Mouse (Mus musculus) testis, adult 2 months (tissue): ENCODE measurements at regions not wholly inside any gene's neighbourhood (a gene's known extent, or its start where the extent isn't known, plus 50 kb on each side); places are given as distances from the start of the nearest gene placed in this dataset.

ENCODE experiments used
- H3K27ac ChIP-seq: fragments of 200-500 bp; 2 replicates; pipeline ENCODE4 v1.5.1; 2012; ENCODE audit warnings: low read depth, low read length; ENCODE audit not compliant: control insufficient read depth, insufficient read depth
- H3K27me3 ChIP-seq: fragments of 200-500 bp; 2 replicates; pipeline ENCODE4 v1.6.1; 2012; ENCODE audit warnings: mild to moderate bottlenecking, low read length, moderate library complexity; ENCODE audit not compliant: control insufficient read depth, insufficient read depth
- H3K36me3 ChIP-seq: fragments of 200-500 bp; 2 replicates; pipeline ENCODE4 v1.6.1; 2012; ENCODE audit warnings: mild to moderate bottlenecking, low read length; ENCODE audit not compliant: control insufficient read depth, insufficient read depth
- H3K4me1 ChIP-seq: fragments of 200-500 bp; 2 replicates; pipeline ENCODE4 v1.6.1; 2012; ENCODE audit warnings: low read length; ENCODE audit not compliant: control insufficient read depth, insufficient read depth
- H3K4me3 ChIP-seq: fragments of 200-500 bp; 2 replicates; pipeline ENCODE4 v1.5.1; 2012; ENCODE audit warnings: low read depth, mild to moderate bottlenecking, low read length, moderate library complexity, mixed read lengths; ENCODE audit not compliant: control insufficient read depth
- CTCF ChIP-seq: fragments of 200-500 bp; IDR thresholded peaks from 2 replicates; pipeline ENCODE4 v1.5.1; 2012; ENCODE audit warnings: low read depth, mild to moderate bottlenecking, inconsistent platforms, low read length, moderate library complexity; ENCODE audit not compliant: control insufficient read depth, insufficient read depth, insufficient replicate concordance
- POLR2A ChIP-seq: fragments of 200-500 bp; IDR thresholded peaks from 2 replicates; pipeline ENCODE4 v1.6.1; 2012; ENCODE audit warnings: low read depth, mild to moderate bottlenecking, inconsistent platforms, low read length, moderate library complexity; ENCODE audit not compliant: control insufficient read depth

DNA sequence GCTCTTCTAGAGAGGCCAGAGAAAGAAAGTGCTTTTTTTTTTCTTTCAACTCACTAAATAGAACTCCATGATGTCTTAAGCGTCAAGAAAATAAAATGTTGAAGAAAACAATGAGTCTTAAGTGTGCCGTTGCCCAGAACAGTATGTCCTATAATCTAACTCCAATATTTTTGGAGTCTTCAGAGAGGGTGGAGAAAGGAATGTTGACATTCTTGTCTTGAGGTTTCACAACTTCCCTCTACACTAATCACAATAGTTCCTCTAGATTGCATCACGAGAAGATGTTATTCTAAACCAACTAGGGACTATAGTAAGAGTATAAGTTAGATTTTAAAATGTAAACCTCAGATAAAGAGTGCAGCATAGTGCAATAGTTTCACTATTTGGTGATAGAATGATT lies 367.1 kb upstream of the Kif2a start:
- no peaks in the 10 kb centered on the region for H3K36me3 ChIP-seq
- H3K4me3 ChIP-seq = no peak overlapping the region
- H3K27ac ChIP-seq = no peak overlapping the region
- TF ChIP-seq POLR2A = no peak
- H3K27me3 ChIP-seq = no peaks in the 10 kb centered on the region
- H3K4me1 ChIP-seq = no peaks in the 10 kb centered on the region

DNA sequence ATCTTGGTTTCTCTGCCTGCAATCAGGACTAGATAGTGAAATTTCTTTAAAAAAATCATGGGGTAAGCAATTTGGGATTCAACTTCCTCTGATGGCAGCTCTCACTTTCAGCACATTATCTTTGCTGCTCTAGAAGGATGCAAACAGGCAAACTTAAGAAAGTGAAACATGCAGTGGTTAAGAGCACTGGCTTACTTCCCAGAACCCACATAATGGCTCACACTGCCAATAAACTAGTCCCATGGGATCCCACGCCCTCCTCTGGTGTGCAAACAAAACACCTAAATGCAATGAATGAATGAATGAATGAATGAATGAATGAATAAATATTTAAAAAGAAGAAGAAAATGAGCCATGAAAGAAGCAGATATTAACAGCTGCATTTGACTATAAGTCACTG lies 356.1 kb upstream of the Kif2a start:
- Histone ChIP-seq H3K4me3 (no peak overlapping the region), H3K36me3 (no peaks in the 10 kb centered on the region), H3K4me1 (no peaks in the 10 kb centered on the region), H3K27me3 (no peaks in the 10 kb centered on the region), H3K27ac (no peak overlapping the region)
- TF ChIP-seq POLR2A (no peak), CTCF (no peak)

DNA sequence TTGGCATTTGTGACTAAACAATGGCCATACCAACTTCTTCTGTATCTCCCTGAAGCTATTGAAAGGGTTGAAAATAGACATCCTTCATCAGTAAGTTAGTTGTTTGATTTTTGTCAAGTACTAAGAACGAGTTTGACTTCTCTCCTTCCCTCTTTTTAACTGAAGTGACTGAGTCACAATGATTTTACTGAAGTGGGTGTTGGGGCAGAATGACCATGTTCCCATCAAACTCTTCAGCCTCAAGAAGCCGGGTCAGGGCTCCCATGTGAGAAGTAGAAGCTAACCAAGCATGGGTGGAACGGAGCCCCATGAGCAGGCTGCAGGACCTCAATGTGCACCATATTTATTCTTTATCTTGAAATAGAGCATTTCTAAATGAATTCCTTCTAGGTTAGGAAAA lies 350.7 kb upstream of the Kif2a start:
- Histone ChIP-seq H3K4me3 (no peak overlapping the region), H3K27ac (no peak overlapping the region), H3K36me3 (no peaks in the 10 kb centered on the region), H3K4me1 (peaks cover 3% of the 10 kb centered on the region; the same call in 1 of the 2 replicates), H3K27me3 (no peaks in the 10 kb centered on the region)
- no peak for TF ChIP-seq CTCF
- no peak for TF ChIP-seq POLR2A

DNA sequence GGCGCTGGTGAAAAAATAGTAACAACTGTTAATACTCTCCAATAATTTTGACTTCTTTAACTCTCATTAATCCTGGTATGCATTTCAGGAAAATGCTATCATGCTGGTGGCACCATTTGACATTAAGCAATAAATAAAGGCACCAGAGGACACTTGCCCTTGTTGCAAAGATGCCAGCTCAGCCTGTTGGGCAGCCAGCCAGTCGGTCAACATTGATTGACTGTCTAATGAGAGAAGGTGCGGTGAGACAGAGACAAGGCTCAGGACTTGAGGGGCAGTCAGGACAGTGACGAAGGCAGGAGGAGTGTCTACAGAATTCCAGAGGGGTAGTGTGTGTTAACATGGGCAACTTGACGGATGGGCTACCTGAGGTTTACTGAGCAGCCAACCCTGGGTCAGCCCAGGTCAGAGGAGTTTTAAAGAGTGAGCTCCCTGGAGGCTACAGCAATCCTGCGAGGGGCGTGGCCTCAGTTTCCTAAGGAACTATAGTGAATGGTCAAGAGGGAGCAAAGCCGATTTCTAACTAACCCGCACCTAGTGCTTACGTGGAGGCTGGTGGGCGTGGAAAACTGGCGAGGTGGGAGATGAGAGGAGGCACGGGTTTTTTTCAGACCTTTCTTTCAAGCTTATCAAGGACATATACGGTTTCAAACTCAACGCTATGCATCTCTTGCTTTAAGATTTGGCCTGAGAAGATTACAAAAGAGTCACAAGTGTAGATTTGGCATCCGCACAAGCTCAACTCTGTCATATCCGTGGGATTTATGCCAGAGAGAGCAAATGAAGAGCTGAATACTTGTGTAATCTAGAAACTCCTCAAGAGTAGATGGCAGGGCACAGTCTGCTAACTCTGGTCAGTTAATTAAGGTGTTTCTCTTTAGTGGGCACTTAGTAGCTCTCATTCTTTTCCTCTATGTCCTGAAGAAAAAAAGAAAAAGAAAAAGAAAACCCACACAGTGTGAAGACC lies 350.0 kb upstream of the Kif2a start:
- H3K4me3 ChIP-seq = no peak overlapping the region
- no peaks in the 10 kb centered on the region for H3K27me3 ChIP-seq
- H3K36me3 ChIP-seq = no peaks in the 10 kb centered on the region
- H3K27ac ChIP-seq = no peak overlapping the region
- TF ChIP-seq POLR2A = no peak
- TF ChIP-seq CTCF = no peak
- H3K4me1 ChIP-seq = peaks cover 3% of the 10 kb centered on the region; the same call in 1 of the 2 replicates

DNA sequence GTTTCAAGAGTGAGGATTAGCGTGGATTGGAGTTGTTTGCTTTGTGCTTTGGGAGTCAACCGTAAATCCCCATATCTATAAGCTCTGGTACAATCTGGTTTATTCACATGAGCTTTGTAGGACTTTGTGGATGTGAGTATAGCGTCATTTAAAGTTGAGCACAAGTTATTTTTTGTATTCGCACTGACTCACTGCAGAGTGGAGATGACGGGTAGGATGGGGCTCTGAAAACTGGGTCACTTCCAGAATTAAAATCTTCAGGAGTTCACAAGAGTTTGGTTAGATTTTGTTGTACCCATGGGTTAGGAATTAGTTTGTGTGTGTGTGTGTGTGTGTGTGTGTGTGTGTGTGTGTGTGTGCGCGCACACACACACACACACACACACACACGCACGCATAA lies 345.7 kb upstream of the Kif2a start:
- Histone ChIP-seq H3K27me3 (no peaks in the 10 kb centered on the region), H3K4me3 (no peak overlapping the region), H3K36me3 (no peaks in the 10 kb centered on the region), H3K27ac (no peak overlapping the region), H3K4me1 (peaks cover 3% of the 10 kb centered on the region; the same call in 1 of the 2 replicates)
- TF ChIP-seq CTCF = no peak
- no peak for TF ChIP-seq POLR2A

DNA sequence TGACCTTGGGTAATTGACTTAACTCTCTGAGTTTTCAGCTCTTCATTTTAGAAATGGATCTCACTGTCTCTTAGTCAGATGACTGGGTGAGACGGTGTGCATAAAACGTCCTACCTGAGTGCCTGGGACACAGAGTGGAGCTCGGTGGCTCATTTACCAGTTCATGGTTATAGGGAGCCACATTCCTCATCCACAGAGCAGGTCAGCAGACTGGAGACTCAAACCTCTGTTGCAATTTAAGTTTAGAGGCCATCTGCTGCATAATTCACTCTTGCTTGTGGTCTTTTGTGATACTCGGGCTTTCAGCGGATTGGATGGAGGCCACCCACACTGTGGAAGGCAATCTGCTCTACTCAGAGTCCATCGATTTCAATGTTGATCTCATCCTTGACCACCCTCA lies 343.8 kb upstream of the Kif2a start:
- TF ChIP-seq CTCF (no peak), POLR2A (no peak)
- Histone ChIP-seq H3K36me3 (no peaks in the 10 kb centered on the region), H3K4me1 (no peaks in the 10 kb centered on the region), H3K27ac (no peak overlapping the region), H3K27me3 (no peaks in the 10 kb centered on the region), H3K4me3 (no peak overlapping the region)

DNA sequence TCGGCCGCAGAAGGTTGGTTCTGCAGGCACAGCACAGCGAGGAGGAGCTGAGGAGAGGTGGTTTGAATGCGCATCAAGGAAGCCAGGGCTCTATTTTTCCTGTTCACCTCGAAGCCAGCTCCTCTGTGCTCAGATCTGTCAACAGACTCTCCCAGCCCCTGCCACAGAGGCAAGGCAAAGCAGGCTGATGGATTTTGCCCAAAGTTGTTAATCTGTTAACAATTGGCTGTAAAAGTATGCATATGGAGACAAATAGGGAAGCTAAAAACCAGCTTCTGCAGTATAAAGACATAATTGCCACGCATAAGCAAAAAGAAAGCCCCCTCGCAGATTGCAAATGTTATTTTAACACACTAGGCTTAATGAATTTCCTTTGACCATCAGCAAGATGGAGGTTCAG lies 343.3 kb upstream of the Kif2a start:
- H3K4me1 ChIP-seq = no peaks in the 10 kb centered on the region
- no peak overlapping the region for H3K27ac ChIP-seq
- no peaks in the 10 kb centered on the region for H3K27me3 ChIP-seq
- H3K4me3 ChIP-seq = no peak overlapping the region
- H3K36me3 ChIP-seq = no peaks in the 10 kb centered on the region
- TF ChIP-seq POLR2A (no peak), CTCF (no peak)
